Mouse (Mus musculus) retina, embryonic 14.5 days (tissue): ENCODE measurements at regions not wholly inside any gene's neighbourhood (a gene's known extent, or its start where the extent isn't known, plus 50 kb on each side); places are given as distances from the start of the nearest gene placed in this dataset.

Source experiments
- DNase-seq: peaks from one replicate; pipeline ENCODE4 v3.0.0-alpha.2; 2015; ENCODE audit warnings: low spot score

- no peak for DNase-seq
Measured at GRCm38 (mm10) chr4:96895223-96895622, 110.2 kb upstream of the Gm12695 start.

DNA sequence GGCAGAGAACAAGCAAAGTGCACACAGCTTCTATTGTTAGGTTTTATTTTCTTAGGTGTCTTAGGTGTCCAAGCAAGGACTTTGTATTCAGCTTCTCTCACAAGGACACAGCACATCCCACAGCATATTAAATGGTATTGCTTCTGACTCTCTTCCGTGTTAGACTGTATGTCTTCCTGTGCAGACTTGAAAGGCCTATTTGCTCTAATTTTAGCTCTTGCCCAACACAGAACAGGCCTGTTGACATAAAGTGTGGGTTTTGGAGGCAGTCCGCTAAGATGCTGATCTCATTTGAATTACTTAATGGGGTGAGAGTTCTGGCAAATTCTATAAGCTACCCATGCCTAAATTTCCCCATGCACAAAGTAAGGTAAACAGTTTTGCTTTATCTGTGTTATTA, 96.1 kb upstream of the Gm12695 start:
- no peak for DNase-seq

DNA sequence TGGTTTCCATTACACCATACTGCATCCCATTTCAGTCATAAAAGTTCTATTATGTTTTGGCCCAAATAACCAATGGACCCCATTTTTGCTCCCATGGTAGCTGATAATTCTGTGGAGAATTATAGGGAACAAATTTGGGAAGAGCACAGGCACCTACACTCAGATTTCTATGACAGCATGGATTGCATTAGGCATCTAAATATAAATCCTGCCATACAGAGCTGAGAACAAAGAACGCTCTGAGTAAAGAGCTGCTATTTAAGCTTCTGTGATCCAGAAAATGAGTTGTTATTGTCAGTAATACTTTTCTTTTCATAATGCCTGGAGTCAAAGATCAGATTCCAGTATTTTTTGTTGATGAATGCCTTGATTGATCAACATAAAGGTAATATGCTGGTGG, 93.0 kb upstream of the Gm12695 start:
- no peak for DNase-seq

DNA sequence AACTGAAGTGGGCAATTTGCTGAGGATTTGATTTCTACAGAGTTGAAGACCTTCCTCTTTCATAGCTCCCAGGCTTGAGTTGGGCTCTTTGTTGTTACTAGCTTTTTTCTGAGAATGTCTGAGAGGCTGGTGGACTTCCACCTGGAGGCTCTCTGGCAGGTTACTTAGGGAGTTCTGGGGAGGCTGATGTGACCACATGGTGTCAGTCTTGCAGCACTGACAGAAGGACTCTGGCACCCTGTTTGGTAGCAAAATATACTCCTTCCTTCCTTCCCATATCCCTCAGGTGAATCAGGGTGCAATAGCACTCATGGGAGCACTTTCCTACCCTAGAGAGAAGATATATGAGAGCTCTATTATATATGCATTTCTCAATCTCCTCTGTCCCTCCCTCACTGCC, 89.7 kb upstream of the Gm12695 start:
- peak; percentile 22 for DNase-seq

DNA sequence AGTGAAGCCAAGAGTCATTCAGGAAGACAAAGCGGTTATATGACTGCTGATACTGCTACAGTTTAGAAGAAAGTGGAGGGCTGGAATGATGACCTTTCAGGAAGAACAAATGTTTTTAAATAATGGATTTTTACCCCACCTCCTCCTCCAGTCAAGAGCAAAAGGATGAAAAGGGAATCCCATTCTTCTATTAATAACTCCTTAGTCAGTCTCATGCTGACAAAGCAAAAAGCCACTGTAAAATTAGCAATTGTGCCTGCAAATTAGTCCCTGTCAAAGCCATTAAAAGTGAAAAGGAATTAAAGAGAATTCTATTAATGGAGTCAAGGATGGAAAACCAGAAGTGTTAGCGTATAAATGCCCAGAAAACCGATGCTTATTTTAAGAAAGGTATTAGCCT, 60.2 kb upstream of the Gm12695 start:
- DNase-seq: no peak
